Mouse (Mus musculus) megakaryocyte progenitor cell, adult 5-6 weeks (primary cell): Measurements from ENCODE around the gene Ube2l3. TPM values are rescaled to one million over a fixed set of nuclear protein-coding genes. Genes with fewer than 3 reads are reported as not detected.
A peak's percentile ranks its signal among the peaks of the same experiment; 100 is the strongest.
"Not testable (repeated sequence)": the region's sequence is repeated elsewhere in the genome, so short reads cannot be mapped to it uniquely, and the experiment has no call there.

Source experiments
- ATAC-seq: replicated peaks from 2 replicates; pipeline ENCODE4 v1.8.0; 2016; ENCODE audit warnings: mild to moderate bottlenecking, moderate TSS enrichment, inconsistent platforms; ENCODE audit not compliant: poor library complexity
- total RNA-seq, 2 experiments: library from RNA; stranded (forward) in 1 of 2; stranded (reverse) in 1 of 2; fragments of 157-497, 149-512 nt in 1 of 2; fragments of 200-1000 nt in 1 of 2; gene quantifications; 2 replicates each; pipeline versions ENCODE4 v1.2.3 to v1.2.4; 2015 to 2017

The Ube2l3 gene
- total RNA-seq (2015) (312 and 333 TPM in 2 replicates), total RNA-seq (2017) (87.5 and 107 TPM in 2 replicates)

- no peak for ATAC-seq
Measured at GRCm38 (mm10) chr16:17202549-17202948, at the start of gene Ube2l3. Gene Ube2l3 (minus strand): TSS chr16:17202649.

DNA sequence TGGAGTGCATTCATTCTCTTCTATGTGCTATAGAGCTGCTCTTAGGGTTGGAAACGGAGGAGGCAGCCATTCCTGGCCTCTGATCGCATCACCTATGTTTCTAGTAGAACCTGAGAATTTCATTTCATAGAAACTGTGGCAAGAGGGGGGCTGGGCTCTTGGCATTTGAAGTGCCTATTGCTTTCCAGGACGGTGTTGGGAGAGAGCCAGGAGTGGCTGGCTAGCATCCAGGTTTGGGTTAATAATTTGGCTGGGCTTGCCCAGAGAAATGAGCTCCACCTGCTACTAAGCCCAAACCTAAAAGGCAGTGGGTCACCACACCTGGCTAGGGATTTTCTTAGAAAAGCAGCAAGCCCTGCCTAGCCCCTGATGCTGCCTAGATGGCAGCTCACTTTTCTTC lies 49.1 kb upstream of the Ube2l3 start:
- ATAC-seq = peak; percentile 10

GRCm38 (mm10) chr16:17249135-17249534 lies 46.7 kb upstream of the Ube2l3 start:
- ATAC-seq = peak; percentile 73

GRCm38 (mm10) chr16:17247727-17248126 lies 45.3 kb upstream of the Ube2l3 start:
- ATAC-seq = no peak

GRCm38 (mm10) chr16:17244996-17245395 lies 42.5 kb upstream of the Ube2l3 start:
- no peak for ATAC-seq

DNA sequence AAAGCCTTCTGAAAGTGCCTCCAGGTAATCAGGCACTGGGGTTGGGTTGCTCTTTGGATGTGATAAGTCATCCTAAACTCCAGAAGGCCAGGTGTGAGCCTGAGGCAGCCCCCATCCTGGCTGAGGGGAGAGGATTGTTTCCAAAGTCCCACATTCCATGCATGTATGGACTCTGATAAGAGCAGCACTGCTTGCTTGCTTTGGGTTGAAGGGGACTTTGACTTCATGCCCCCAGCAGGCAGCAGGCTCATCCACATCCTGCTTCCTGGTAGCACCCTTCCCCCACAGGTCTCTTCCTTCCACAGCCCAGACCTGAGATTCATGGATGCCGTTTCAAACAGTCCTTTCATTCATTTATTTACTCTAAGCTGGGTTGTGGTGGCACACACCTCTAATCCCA lies 41.3 kb upstream of the Ube2l3 start:
- no peak for ATAC-seq

- peak; percentile 16; the same call in 1 of the 2 replicates for ATAC-seq
Measured at GRCm38 (mm10) chr16:17239409-17239808, 37.0 kb upstream of the Ube2l3 start.

GRCm38 (mm10) chr16:17237634-17238033 lies 35.2 kb upstream of the Ube2l3 start:
- peak; percentile 70 for ATAC-seq

DNA sequence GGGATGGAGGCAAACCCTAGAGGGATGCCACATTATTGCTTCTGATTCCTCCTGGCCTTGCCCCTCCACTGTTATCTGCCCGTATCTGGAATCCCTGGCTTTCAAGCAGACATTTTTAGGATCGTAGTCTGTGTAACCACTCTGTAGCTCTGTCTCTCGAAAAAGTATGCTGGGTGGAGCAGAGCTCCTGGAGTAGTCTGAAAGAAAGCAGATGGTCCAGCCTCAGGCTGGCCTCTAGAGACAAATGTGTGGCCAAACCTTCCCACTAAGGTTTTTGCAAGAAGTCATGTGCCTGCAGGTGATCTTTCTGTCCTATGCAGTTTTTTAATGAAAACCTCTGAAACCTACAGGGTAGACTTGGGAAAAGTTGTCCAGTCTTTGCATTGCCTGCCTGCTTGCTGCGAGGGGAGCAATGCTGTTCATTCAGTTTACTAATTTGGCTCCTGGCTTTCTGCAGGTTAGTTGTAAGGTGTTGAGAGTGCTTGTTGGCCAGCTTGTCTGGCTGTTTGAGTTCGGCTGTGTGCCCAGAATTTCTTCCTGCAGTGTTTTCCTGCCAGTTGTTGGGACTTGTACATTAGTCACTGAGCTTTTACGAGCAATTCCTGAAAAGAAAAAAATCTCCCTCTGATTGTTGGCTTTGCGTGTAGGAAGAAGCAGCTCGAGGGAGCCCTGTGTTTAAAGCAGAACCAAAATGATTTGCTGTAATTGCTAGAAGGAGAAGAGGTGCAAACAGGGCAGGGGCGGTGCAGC lies 32.6 kb upstream of the Ube2l3 start:
- ATAC-seq = no peak

DNA sequence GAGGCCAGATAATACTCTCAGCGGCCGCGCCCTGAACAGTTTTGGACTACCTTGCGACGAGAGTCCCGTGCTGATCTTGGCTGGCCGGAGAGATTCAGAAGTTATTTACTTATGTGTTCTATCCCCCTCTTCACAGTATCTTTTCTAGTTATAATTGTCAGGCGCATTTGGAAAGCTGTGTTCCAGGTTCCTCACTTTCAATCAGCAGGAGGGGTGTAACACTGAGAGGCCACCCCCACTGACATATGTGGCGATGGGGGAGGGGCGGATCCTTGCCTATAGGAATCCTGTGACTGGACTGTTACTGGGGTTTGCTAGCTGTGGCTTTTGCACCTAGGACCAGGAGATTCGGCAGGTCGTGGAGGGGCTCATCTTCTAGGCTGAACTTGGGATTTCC lies 32.0 kb upstream of the Ube2l3 start:
- no peak for ATAC-seq

DNA sequence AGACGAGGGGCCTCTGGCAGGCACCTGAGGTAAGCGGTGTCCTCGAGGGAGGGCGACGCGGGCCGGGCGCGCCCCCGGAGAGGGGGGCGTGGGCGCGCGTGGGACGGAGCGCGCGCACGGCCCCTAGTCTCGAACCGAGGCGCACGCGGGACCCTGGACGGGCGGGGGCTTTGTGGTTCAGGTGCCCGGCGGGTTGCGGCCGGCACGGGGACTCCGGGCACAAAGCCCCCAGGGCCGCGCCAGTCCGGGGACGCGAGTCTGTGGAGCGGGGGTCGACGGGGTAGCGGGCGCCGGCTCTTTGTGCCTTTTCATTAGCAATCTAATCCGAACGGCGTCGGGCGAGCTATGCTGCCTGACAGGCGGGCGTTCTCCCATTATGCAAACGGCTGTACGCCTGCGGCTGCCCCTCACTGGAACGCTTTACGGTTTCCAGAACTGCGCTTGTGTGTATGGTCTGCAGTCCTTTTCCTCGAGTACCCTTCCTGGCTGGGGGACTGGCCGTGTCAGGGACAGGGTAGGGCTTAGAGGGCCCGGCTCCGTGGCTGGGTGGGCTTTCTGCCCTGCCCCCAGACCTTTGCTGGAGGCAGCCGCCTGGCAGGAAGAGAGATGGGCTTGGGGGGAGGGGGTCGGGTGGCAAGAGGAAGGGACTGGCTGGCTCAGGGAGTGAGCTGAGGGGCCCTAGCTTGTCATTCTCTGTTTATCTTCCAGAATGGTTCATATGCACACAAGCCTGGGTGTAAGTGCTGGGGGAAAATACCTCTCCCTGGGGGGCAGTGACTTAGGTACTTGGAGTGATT lies 31.5 kb upstream of the Ube2l3 start:
- ATAC-seq = peak; percentile 30

DNA sequence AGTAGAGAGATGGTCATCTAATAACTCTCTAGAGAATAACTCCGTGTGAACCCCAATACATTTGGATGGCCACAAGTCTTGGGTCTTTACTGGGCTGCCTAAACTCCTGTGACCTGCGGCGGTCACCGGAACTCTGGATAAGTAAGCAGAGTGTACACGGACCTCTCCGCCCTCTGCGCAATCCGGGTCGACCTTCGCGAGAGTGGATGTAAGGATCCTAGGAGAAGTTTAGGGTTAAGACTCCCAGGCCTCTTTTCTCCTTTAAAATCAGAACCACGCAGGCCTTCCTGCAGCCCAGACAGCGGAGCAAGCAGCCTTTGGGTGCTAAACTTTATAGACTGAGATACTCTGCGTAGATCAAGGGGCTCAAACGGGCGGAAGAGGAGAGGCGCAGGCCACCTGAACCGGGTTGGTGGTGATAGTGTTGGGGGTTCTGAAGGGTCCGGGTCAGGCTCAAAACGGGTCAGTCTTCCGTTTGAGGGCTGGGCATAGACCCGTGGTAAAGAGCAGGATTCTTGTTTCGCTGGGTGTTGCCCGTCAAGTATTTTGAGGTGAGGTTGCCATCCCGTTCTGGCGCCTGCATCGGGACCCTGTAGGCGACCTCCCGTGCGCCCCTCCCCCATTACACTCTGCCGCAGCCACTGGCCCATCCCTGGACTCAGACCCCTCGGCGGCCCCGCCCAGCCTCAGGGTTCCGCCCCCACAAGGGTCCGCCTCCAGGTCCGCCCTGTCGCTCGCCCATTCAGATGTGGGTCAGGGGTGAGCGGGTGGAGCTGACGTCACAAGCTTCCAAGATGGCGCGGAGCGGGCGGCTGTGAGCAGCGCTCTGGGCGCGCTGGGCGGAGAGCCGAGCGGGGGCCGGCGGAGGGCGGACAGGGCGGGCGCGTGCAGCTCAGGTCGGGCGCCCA lies 30.6 kb upstream of the Ube2l3 start, which contains the start of gene Hic2:
Gene Hic2, plus strand, starts transcription at position 779 of the 908 bp plus-strand sequence.
- ATAC-seq = peak; percentile 86

- ATAC-seq = not testable (repeated sequence)
Measured at GRCm38 (mm10) chr16:17231523-17231922, 29.1 kb upstream of the Ube2l3 start.

- no peak for ATAC-seq
Measured at GRCm38 (mm10) chr16:17226496-17226895, 24.0 kb upstream of the Ube2l3 start.

GRCm38 (mm10) chr16:17225584-17225983 lies 23.1 kb upstream of the Ube2l3 start:
- no peak for ATAC-seq

DNA sequence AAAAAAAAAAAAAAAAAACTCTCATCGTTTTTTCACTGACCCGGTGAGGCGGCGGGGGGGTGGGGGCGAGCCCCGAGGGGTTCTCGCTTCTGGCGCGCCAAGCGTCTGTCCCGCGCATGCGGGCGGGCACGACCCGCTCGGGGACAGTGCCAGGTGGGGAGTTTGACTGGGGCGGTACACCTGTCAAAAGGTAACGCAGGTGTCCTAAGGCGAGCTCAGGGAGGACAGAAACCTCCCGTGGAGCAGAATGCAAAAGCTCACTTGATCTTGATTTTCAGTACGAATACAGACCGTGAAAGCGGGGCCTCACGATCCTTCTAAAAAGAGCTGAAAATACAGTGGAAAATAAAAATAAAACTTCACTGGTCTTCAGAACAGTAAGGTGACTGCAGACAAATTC lies 19.7 kb upstream of the Ube2l3 start:
- peak; percentile 100 for ATAC-seq

- ATAC-seq = no peak
Measured at GRCm38 (mm10) chr16:17220127-17220733, 17.8 kb upstream of the Ube2l3 start.

DNA sequence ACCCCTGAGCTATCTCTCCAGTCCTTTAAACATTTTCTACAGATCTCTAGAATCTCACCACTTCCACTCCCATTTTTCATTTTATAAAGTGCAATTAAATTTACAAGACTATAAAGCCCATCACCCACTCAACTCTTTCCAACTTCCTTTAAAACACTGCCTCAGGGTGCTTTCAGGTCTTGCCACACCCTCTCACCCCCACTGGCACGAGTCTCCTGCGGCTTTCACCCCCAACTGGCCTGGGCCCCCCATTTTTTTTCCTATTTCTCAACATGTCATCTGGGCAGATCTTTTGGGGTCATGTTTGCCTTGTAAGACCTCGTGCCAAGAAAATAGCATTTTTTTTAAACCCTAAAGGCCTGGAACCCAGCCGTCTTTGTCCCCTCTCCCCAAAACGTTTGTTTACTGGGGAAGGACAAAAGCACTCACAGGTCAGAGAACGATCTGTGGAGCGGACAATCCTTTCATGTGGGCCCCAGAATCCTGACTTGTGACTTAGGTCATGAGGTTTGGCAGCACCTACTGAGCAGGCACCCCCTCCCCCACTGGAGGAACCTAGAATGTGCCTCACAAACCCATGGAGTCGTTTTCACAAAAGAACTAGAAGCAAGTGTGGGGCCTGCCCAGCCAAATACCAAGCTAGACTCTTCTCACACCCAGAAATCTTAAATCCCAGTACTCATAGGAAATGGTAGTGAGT lies 14.6 kb upstream of the Ube2l3 start:
- peak; percentile 92 for ATAC-seq

DNA sequence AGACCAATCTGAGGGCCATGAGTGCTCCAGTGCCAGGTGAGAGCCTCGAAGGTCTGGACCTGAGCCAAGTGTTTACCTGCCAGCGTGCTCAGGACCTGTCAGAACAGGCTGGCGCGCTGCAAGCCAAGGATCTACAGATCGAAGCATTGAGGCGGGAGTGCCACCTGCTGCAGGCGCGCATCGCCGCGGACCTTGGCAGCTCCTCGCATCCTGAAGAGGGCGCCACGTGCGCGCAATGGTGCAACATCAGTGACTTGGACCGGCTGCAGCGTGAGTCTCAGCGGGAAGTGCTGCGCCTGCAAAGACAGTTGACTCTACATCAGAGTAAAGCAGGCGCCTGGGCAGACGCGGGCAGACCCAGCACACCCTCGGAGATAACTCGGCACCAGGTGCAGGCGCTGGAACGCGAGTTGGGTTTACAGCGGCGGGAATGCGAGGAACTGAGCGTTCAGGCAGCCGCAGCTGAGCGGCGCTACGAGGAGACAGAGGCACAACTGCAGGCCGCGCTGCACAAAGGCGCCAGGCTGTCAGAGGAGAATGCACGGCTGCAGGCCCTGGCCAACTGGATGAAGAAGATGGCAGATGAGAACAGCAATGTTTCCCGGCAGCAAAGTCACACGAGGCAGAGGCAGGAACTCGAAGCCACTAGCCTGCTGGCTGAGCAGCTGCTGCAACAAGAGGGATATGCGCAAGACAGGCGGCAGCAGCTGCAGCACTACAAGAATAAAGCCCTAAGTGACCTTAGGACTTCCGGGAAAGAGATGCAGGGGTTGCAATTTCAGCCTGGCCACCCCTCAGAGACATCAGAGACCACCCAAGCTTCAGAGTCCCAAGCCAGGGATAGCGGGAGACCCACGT lies 7.8 kb upstream of the Ube2l3 start:
- peak; percentile 89 for ATAC-seq
